Mouse (Mus musculus): ENCODE measurements around the gene St8sia1.

DNA sequence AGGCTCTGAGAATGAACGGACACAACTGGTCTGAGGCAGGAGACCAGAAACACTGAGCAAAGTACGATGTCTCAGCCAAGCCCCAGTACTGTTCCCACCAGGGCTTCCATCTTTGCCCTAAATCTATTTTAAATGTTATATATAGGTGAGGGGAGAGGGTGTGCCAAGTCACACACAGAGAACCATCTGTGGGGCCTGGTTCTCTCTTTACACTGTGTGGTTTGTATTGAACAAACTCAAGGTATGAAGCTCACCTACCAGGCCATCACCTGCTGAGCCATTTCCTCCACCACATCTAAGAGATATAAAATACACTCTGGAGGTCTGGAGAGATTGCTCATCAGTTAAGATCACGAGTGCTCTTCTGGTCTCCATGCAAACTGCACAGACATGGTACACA, 38.9 kb downstream of the St8sia1 start:
- no peak for TF ChIP-seq CTCF (IDR thresholded peaks at IDR 0.05; ENCODE audit: low read depth)
- TF ChIP-seq EP300 (optimal IDR thresholded peaks at IDR 0.05) = no peak

Data from stomach, postnatal 0 days (tissue).